ENCODE assay signal across 15 mouse cellular contexts in genomic region chr10:114455591-114455990, GRCm38 (mm10).
A peak's percentile ranks its signal among the peaks of the same experiment; 100 is the strongest.
DNase-seq lines count a peak whose midpoint lies in the region; ATAC-seq and TF ChIP-seq lines count a peak whose summit lies in the region.
"Had no signal": no experiment of that assay in that cellular context is flagged by ENCODE, and none has a peak within 500 bp of the region (broad histone marks: within the 10 kb centered on the region; RNA-seq: fewer than 3 reads in every experiment).

No protein-coding gene starts in this region.

- H3K4me1 ChIP-seq in forebrain, postnatal 0 days (ENCODE audit: insufficient read depth), result no peaks in the 10 kb centered on the region
- no peaks in the 10 kb centered on the region for H3K4me1 ChIP-seq in forebrain, embryonic 10.5 days
- H3K4me1 ChIP-seq in ES-E14 (ENCODE audit: control insufficient read depth in 2 of 2, insufficient read depth in 2 of 2, low read length in 2 of 2, poor library complexity in 1 of 2), result no peaks in the 10 kb centered on the region
- no peaks in the 10 kb centered on the region for H3K4me1 ChIP-seq in embryonic facial prominence, embryonic 10.5 days
- H3K4me1 ChIP-seq: embryonic facial prominence, embryonic 12.5 days; liver, embryonic 12.5 days had no signal

- WGBS in forebrain, postnatal 0 days, result 75% methylated on average over 3 of the region's 3 CpGs
- 74% methylated on average over 3 of the region's 3 CpGs for WGBS in forebrain, embryonic 10.5 days
- 73% methylated on average over 3 of the region's 3 CpGs for WGBS in embryonic facial prominence, embryonic 10.5 days

- H3K4me2 ChIP-seq in forebrain, postnatal 0 days (ENCODE audit: low read depth), result no peak overlapping the region
- H3K4me2 ChIP-seq: embryonic facial prominence, embryonic 12.5 days; liver, embryonic 12.5 days had no signal

- in situ Hi-C loops in ES-E14 (cut with MboI; ENCODE audit: low sequenced_read_pairs in 2 of 2, unreplicated experiment in 2 of 2), result no loop called here

- no peaks in the 10 kb centered on the region for H3K9me3 ChIP-seq in forebrain, postnatal 0 days (ENCODE audit: low read length)
- no peaks in the 10 kb centered on the region for H3K9me3 ChIP-seq in forebrain, embryonic 10.5 days
- no peaks in the 10 kb centered on the region for H3K9me3 ChIP-seq in ES-E14 (ENCODE audit: control insufficient read depth, insufficient read depth, low read depth, low read length)
- no peaks in the 10 kb centered on the region for H3K9me3 ChIP-seq in embryonic facial prominence, embryonic 10.5 days
- H3K9me3 ChIP-seq: embryonic facial prominence, embryonic 12.5 days; liver, embryonic 12.5 days had no signal

- intact Hi-C loops in left cerebral cortex, adult 2 months (cut with DNase I), result loop anchor here (10.0 kb wide), 1 partner anchor 349 kb away; the partner anchor contains the start of gene Trhde
- intact Hi-C loops in left cerebral cortex, postnatal 14 days (cut with DNase I), result no loop called here

- no peak overlapping the region for H3K27ac ChIP-seq in forebrain, postnatal 0 days (ENCODE audit: low read depth, low read length)
- no peak overlapping the region for H3K27ac ChIP-seq in forebrain, embryonic 10.5 days
- H3K27ac ChIP-seq in left cerebral cortex, adult 2 months, result no peak overlapping the region
- no peak overlapping the region for H3K27ac ChIP-seq in ES-E14 (ENCODE audit: insufficient read depth, low read depth, low read length, poor library complexity, severe bottlenecking)
- H3K27ac ChIP-seq in embryonic facial prominence, embryonic 10.5 days (replicated peaks), result no peak overlapping the region
- H3K27ac ChIP-seq: embryonic facial prominence, embryonic 12.5 days; liver, embryonic 12.5 days had no signal

- DNase-seq in forebrain, postnatal 0 days, result no peak
- no peak for DNase-seq in forebrain, embryonic 10.5 days (ENCODE audit: extremely low spot score, low spot score)
- no peak for DNase-seq in left cerebral cortex, adult 2 months (ENCODE audit: extremely low spot score in 1 of 2, low spot score in 2 of 2)
- DNase-seq in left cerebral cortex, postnatal 14 days (ENCODE audit: low spot score in 2 of 2), result no peak
- peak; percentile 6 for DNase-seq in ES-E14 (ENCODE audit: low read depth, low spot score)
- peak; percentile 7 for DNase-seq in embryonic facial prominence, embryonic 10.5 days (ENCODE audit: low spot score)
- DNase-seq in urinary bladder, postnatal 4 days (ENCODE audit: low spot score in 2 of 2), result no peak
- DNase-seq: adrenal gland, adult 2 months; gastrocnemius, postnatal 36 days; lung, postnatal 4 days; right cerebral cortex, adult 18-20 months had no signal

- TF ChIP-seq CTCF in forebrain, postnatal 0 days (IDR thresholded peaks at IDR 0.05; ENCODE audit: low read depth), result peak; percentile 26; the same call in 1 of the 2 replicates
- TF ChIP-seq CTCF in left cerebral cortex, adult 2 months (IDR thresholded peaks at IDR 0.05), result peak; percentile 35

- no peak overlapping the region for H3K4me3 ChIP-seq in forebrain, postnatal 0 days (ENCODE audit: low read depth, low read length)
- H3K4me3 ChIP-seq in forebrain, embryonic 10.5 days, result no peak overlapping the region
- H3K4me3 ChIP-seq in left cerebral cortex, adult 2 months, result no peak overlapping the region
- H3K4me3 ChIP-seq in ES-E14 (ENCODE audit: insufficient read depth in 1 of 2, low read depth in 1 of 2, low read length in 2 of 2, poor library complexity in 1 of 2, severe bottlenecking in 1 of 2), result no peak overlapping the region
- H3K4me3 ChIP-seq in embryonic facial prominence, embryonic 10.5 days, result no peak overlapping the region
- H3K4me3 ChIP-seq: embryonic facial prominence, embryonic 12.5 days; liver, embryonic 12.5 days had no signal

- no peak for ATAC-seq in forebrain, postnatal 0 days
- ATAC-seq: liver, embryonic 12.5 days; midbrain, embryonic 16.5 days; Patski had no signal

- H3K36me3 ChIP-seq in forebrain, postnatal 0 days (ENCODE audit: insufficient read depth), result no peaks in the 10 kb centered on the region
- no peaks in the 10 kb centered on the region for H3K36me3 ChIP-seq in forebrain, embryonic 10.5 days (replicated peaks)
- no peaks in the 10 kb centered on the region for H3K36me3 ChIP-seq in ES-E14 (ENCODE audit: control insufficient read depth, insufficient read depth, low read length, poor library complexity, severe bottlenecking)
- H3K36me3 ChIP-seq in embryonic facial prominence, embryonic 10.5 days (replicated peaks), result no peaks in the 10 kb centered on the region
- H3K36me3 ChIP-seq: embryonic facial prominence, embryonic 12.5 days; liver, embryonic 12.5 days had no signal

- H3K9ac ChIP-seq in forebrain, postnatal 0 days, result no peak overlapping the region
- H3K9ac ChIP-seq in ES-E14 (ENCODE audit: insufficient read depth, low read depth, low read length, poor library complexity, severe bottlenecking), result no peak overlapping the region
- H3K9ac ChIP-seq: embryonic facial prominence, embryonic 12.5 days; liver, embryonic 12.5 days had no signal

- H3K27me3 ChIP-seq in forebrain, postnatal 0 days (ENCODE audit: insufficient read depth, low read length), result no peaks in the 10 kb centered on the region
- no peaks in the 10 kb centered on the region for H3K27me3 ChIP-seq in forebrain, embryonic 10.5 days (ENCODE audit: poor library complexity, severe bottlenecking)
- H3K27me3 ChIP-seq in embryonic facial prominence, embryonic 10.5 days (replicated peaks; ENCODE audit: low read depth, poor library complexity, severe bottlenecking), result no peaks in the 10 kb centered on the region
- H3K27me3 ChIP-seq: embryonic facial prominence, embryonic 12.5 days; liver, embryonic 12.5 days; Patski had no signal

TF ChIP-seq in ES-E14, 5 proteins besides CTCF, POLR2A, EP300 and RAD21:
- TF ChIP-seq HCFC1 (IDR thresholded peaks at IDR 0.05; ENCODE audit: borderline replicate concordance, insufficient read depth, low read length) (no peak), ZC3H11A (IDR thresholded peaks at IDR 0.05; ENCODE audit: borderline replicate concordance, low read depth, low read length) (peak; percentile 17; the same call in 1 of the 2 replicates)

Comparison
In these comparisons a context has a peak if more than half of its experiments do, and no peak if none do; other contexts are left out.
1. DNase-seq: peak in ES-E14 (single experiment) and embryonic facial prominence, embryonic 10.5 days (single experiment); none in forebrain, postnatal 0 days (single experiment), forebrain, embryonic 10.5 days (single experiment), left cerebral cortex, adult 2 months (0 of 2), left cerebral cortex, postnatal 14 days (0 of 2) and urinary bladder, postnatal 4 days (0 of 2).